Mouse (Mus musculus): ENCODE data around the gene Vmn1r78.
"Not testable (repeated sequence)": the region's sequence is repeated elsewhere in the genome, so short reads cannot be mapped to it uniquely, and the experiment has no call there.

The Vmn1r78 gene

GRCm38 (mm10) chr7:12149957-12150356 is at the start of gene Vmn1r78:
TSS of gene Vmn1r78 (plus strand) at chr7:12150257.
- no peak for DNase-seq (ENCODE audit: low spot score)

GRCm38 (mm10) chr7:12156463-12156862 is 6.4 kb downstream of the Vmn1r78 start:
- DNase-seq (ENCODE audit: low spot score), result not testable (repeated sequence)

GRCm38 (mm10) chr7:12170979-12171378 is 20.9 kb downstream of the Vmn1r78 start, which contains the start of gene Vmn1r79:
TSS of gene Vmn1r79 (plus strand) at chr7:12171279.
- DNase-seq (ENCODE audit: low spot score), result not testable (repeated sequence)

- DNase-seq (ENCODE audit: low spot score), result not testable (repeated sequence)
These were observed 22.9 kb downstream of the Vmn1r78 start for GRCm38 (mm10) chr7:12172926-12173325.

GRCm38 (mm10) chr7:12188986-12189385 is 38.9 kb downstream of the Vmn1r78 start, which contains the start of gene Vmn1r80:
TSS of gene Vmn1r80 (plus strand) at chr7:12189286.
- no peak for DNase-seq (ENCODE audit: low spot score)

GRCm38 (mm10) chr7:12204141-12204540 is 54.1 kb downstream of the Vmn1r78 start:
- DNase-seq (ENCODE audit: low spot score), result no peak

All from ovary, postnatal 14 days (tissue).